Mouse (Mus musculus) limb, embryonic 12.5 days (tissue): Measurements from ENCODE around the gene Kcnb1. TPM values are rescaled to one million over a fixed set of nuclear protein-coding genes. Genes with fewer than 3 reads are reported as not detected.

Experiments used
- ATAC-seq: fragments of 200-750 bp; cut with Nextera tagmentation; 2 replicates; pipeline ENCODE4 v1.8.0; 2017; ENCODE audit warnings: low read depth, moderate TSS enrichment; ENCODE audit not compliant: insufficient number of reproducible peaks, insufficient read depth, low FRiP score, low TSS enrichment
- H3K27ac ChIP-seq: fragments of 300-500 bp; sonication (generic); 2 replicates; pipeline ENCODE4 v1.5.1; 2016; ENCODE audit warnings: mild to moderate bottlenecking, moderate library complexity
- H3K27me3 ChIP-seq: fragments of 300-500 bp; sonication (generic); 2 replicates; pipeline ENCODE4 v1.6.1; 2016; ENCODE audit warnings: mild to moderate bottlenecking, moderate library complexity
- H3K36me3 ChIP-seq: fragments of 300-500 bp; sonication (generic); 2 replicates; pipeline ENCODE4 v1.6.1; 2016; ENCODE audit warnings: mild to moderate bottlenecking, moderate library complexity
- H3K4me1 ChIP-seq: fragments of 300-500 bp; sonication (generic); replicated peaks from 2 replicates; pipeline ENCODE4 v1.6.1; 2016
- H3K4me2 ChIP-seq: fragments of 300-500 bp; sonication (generic); 2 replicates; pipeline ENCODE4 v1.6.1; 2016; ENCODE audit warnings: mild to moderate bottlenecking, moderate library complexity
- H3K4me3 ChIP-seq: fragments of 300-500 bp; sonication (generic); replicated peaks from 2 replicates; pipeline ENCODE4 v1.5.1; 2016; ENCODE audit warnings: mild to moderate bottlenecking
- H3K9ac ChIP-seq: fragments of 300-500 bp; sonication (generic); replicated peaks from 2 replicates; pipeline ENCODE4 v1.6.1; 2016; ENCODE audit warnings: mild to moderate bottlenecking, moderate library complexity
- H3K9me3 ChIP-seq: fragments of 300-500 bp; sonication (generic); 2 replicates; pipeline ENCODE4 v1.6.1; 2016; ENCODE audit warnings: mild to moderate bottlenecking, moderate library complexity
- WGBS: fragments of 180-500 bp; shearing (Covaris S2); methylation state at CpG from one replicate; pipeline ENCODE4 v1.1.7; 2016; 5-methylcytosine and 5-hydroxymethylcytosine counted together
- polyA plus RNA-seq: library from polyadenylated mRNA; unstranded; fragments of >200 nt; fragmentation: Nextera tagmentation; extraction: Ambion mirVana; gene quantifications from 2 replicates; pipeline ENCODE4 v1.2.1, GENCODE M21; 2016

Gene Kcnb1
- polyA plus RNA-seq, 1 experiment from 2014 or later, result 0.44 TPM

- Histone ChIP-seq H3K9me3 (no peaks in the 10 kb centered on the region), H3K9ac (no peak overlapping the region), H3K27ac (no peak overlapping the region), H3K36me3 (no peaks in the 10 kb centered on the region), H3K4me3 (no peak overlapping the region), H3K27me3 (peaks cover 10% of the 10 kb centered on the region; the same call in 1 of the 2 replicates), H3K4me1 (peaks cover 16% of the 10 kb centered on the region), H3K4me2 (no peak overlapping the region)
- WGBS, result 34% methylated on average over 7 of the region's 7 CpGs
- no peak for ATAC-seq
Observed at GRCm38 (mm10) chr2:167078486-167078885, 111.5 kb downstream of the Kcnb1 start.

- Histone ChIP-seq H3K36me3 (no peaks in the 10 kb centered on the region), H3K27ac (no peak overlapping the region), H3K27me3 (peaks cover 10% of the 10 kb centered on the region; the same call in 1 of the 2 replicates), H3K9me3 (no peaks in the 10 kb centered on the region), H3K9ac (no peak overlapping the region), H3K4me3 (no peak overlapping the region), H3K4me1 (peaks cover 16% of the 10 kb centered on the region), H3K4me2 (no peak overlapping the region)
- no peak for ATAC-seq
- 85% methylated on average over 11 of the region's 11 CpGs for WGBS
Observed at GRCm38 (mm10) chr2:167077199-167077962, 112.6 kb downstream of the Kcnb1 start.

GRCm38 (mm10) chr2:167076759-167077158 lies 113.2 kb downstream of the Kcnb1 start:
- ATAC-seq, result no peak
- Histone ChIP-seq H3K9me3 (no peaks in the 10 kb centered on the region), H3K4me3 (no peak overlapping the region), H3K4me2 (no peak overlapping the region), H3K9ac (no peak overlapping the region), H3K4me1 (peaks cover 13% of the 10 kb centered on the region), H3K27ac (no peak overlapping the region), H3K27me3 (peaks cover 10% of the 10 kb centered on the region; the same call in 1 of the 2 replicates), H3K36me3 (no peaks in the 10 kb centered on the region)
- 86% methylated on average over 2 of the region's 2 CpGs for WGBS

GRCm38 (mm10) chr2:167076352-167076751 lies 113.6 kb downstream of the Kcnb1 start:
- H3K27ac ChIP-seq, result no peak overlapping the region
- peaks cover 10% of the 10 kb centered on the region; the same call in 1 of the 2 replicates for H3K27me3 ChIP-seq
- peaks cover 11% of the 10 kb centered on the region for H3K4me1 ChIP-seq
- no peak overlapping the region for H3K9ac ChIP-seq
- H3K4me3 ChIP-seq, result no peak overlapping the region
- H3K36me3 ChIP-seq, result no peaks in the 10 kb centered on the region
- no peak for ATAC-seq
- no peaks in the 10 kb centered on the region for H3K9me3 ChIP-seq
- 96% methylated on average over 4 of the region's 4 CpGs for WGBS
- no peak overlapping the region for H3K4me2 ChIP-seq

- ATAC-seq, result no peak
- 87% methylated on average over 5 of the region's 5 CpGs for WGBS
- H3K4me3 ChIP-seq, result no peak overlapping the region
Observed at GRCm38 (mm10) chr2:167074587-167074986, 115.4 kb downstream of the Kcnb1 start.

GRCm38 (mm10) chr2:167071641-167072601 lies 118.0 kb downstream of the Kcnb1 start:
- Histone ChIP-seq H3K27me3 (no peaks in the 10 kb centered on the region), H3K36me3 (no peaks in the 10 kb centered on the region), H3K4me2 (peak overlapping the region; percentile 58), H3K27ac (peak overlapping the region; percentile 14; the same call in 1 of the 2 replicates), H3K4me3 (peak overlapping the region; percentile 48), H3K9ac (peak overlapping the region; percentile 40; the same call in 1 of the 2 replicates), H3K4me1 (peaks cover 6% of the 10 kb centered on the region; the same call in 1 of the 2 replicates), H3K9me3 (no peaks in the 10 kb centered on the region)
- ATAC-seq, result peak; percentile 93
- WGBS, result 10% methylated on average over 22 of the region's 22 CpGs

More at GRCm38 (mm10) chr2:167074587-167074986, 115.4 kb downstream of the Kcnb1 start:
- Histone ChIP-seq H3K27ac (no peak overlapping the region), H3K4me2 (no peak overlapping the region), H3K4me1 (peaks cover 13% of the 10 kb centered on the region), H3K36me3 (no peaks in the 10 kb centered on the region), H3K9ac (no peak overlapping the region), H3K27me3 (peaks cover 10% of the 10 kb centered on the region; the same call in 1 of the 2 replicates), H3K9me3 (no peaks in the 10 kb centered on the region)

GRCm38 (mm10) chr2:167071266-167071640 lies 118.7 kb downstream of the Kcnb1 start:
- Histone ChIP-seq H3K4me3 (peak overlapping the region; percentile 48), H3K9me3 (no peaks in the 10 kb centered on the region), H3K4me1 (peaks cover 6% of the 10 kb centered on the region; the same call in 1 of the 2 replicates), H3K27ac (0 out of 2 replicates have a peak overlapping the region, but pooled peaks have one; percentile 14), H3K27me3 (no peaks in the 10 kb centered on the region), H3K9ac (peak overlapping the region; percentile 40; the same call in 1 of the 2 replicates), H3K4me2 (peak overlapping the region; percentile 58), H3K36me3 (peaks cover 6% of the 10 kb centered on the region; the same call in 1 of the 2 replicates)
- 23% methylated on average over 12 of the region's 12 CpGs for WGBS
- no peak for ATAC-seq

GRCm38 (mm10) chr2:167070341-167070740 lies 119.6 kb downstream of the Kcnb1 start:
- Histone ChIP-seq H3K27ac (no peak overlapping the region), H3K9ac (no peak overlapping the region), H3K4me1 (peaks cover 11% of the 10 kb centered on the region), H3K9me3 (no peaks in the 10 kb centered on the region), H3K4me2 (no peak overlapping the region), H3K27me3 (no peaks in the 10 kb centered on the region), H3K36me3 (peaks cover 15% of the 10 kb centered on the region), H3K4me3 (no peak overlapping the region)
- ATAC-seq, result no peak
- WGBS, result 84% methylated on average over 6 of the region's 6 CpGs

- Histone ChIP-seq H3K4me3 (no peak overlapping the region), H3K36me3 (peaks cover 28% of the 10 kb centered on the region), H3K9me3 (no peaks in the 10 kb centered on the region), H3K4me1 (peaks cover 19% of the 10 kb centered on the region), H3K27ac (peak overlapping the region; percentile 53; the same call in 1 of the 2 replicates), H3K9ac (no peak overlapping the region), H3K27me3 (no peaks in the 10 kb centered on the region), H3K4me2 (no peak overlapping the region)
- ATAC-seq, result no peak
- WGBS, result 51% methylated on average over 6 of the region's 6 CpGs
Observed at GRCm38 (mm10) chr2:167067575-167067974, 122.4 kb downstream of the Kcnb1 start.

- no peak overlapping the region for H3K9ac ChIP-seq
- no peak overlapping the region for H3K4me3 ChIP-seq
- no peak overlapping the region for H3K27ac ChIP-seq
- no peak for ATAC-seq
- H3K9me3 ChIP-seq, result no peaks in the 10 kb centered on the region
- peaks cover 28% of the 10 kb centered on the region for H3K36me3 ChIP-seq
- WGBS, result 30% methylated on average over 6 of the region's 6 CpGs
- peaks cover 21% of the 10 kb centered on the region for H3K4me1 ChIP-seq
- no peak overlapping the region for H3K4me2 ChIP-seq
- no peaks in the 10 kb centered on the region for H3K27me3 ChIP-seq
Observed at GRCm38 (mm10) chr2:167066528-167067516, 123.1 kb downstream of the Kcnb1 start.
